Mouse (Mus musculus) lung, adult 2 months (tissue): ENCODE results near the gene Polr2f. TPM values are rescaled to one million over a fixed set of nuclear protein-coding genes. Genes with fewer than 3 reads are reported as not detected.

Experiments
- DNase-seq: peaks from one replicate; pipeline ENCODE4 v3.0.0; 2022
- H3K4me1 ChIP-seq: fragments of 200-500 bp; 2 replicates; pipeline ENCODE4 v1.6.1; 2011; ENCODE audit warnings: low read length; ENCODE audit not compliant: control insufficient read depth, insufficient read depth
- H3K4me3 ChIP-seq: fragments of 200-500 bp; replicated peaks from 2 replicates; pipeline ENCODE3; 2011; ENCODE audit warnings: low read depth, mild to moderate bottlenecking, control low read depth, low read length; ENCODE audit errors: extremely low read depth
- CTCF ChIP-seq: fragments of 200-500 bp; IDR thresholded peaks from 2 replicates; pipeline ENCODE4 v1.5.1; 2011; ENCODE audit warnings: mild to moderate bottlenecking, low read length, control low read depth; ENCODE audit not compliant: insufficient read depth
- POLR2A ChIP-seq: fragments of 200-500 bp; IDR thresholded peaks from 2 replicates; pipeline ENCODE4 v1.6.1; 2011; ENCODE audit warnings: low read depth, mild to moderate bottlenecking, control low read depth, low read length, borderline replicate concordance; ENCODE audit errors: extremely low read depth
- WGBS: fragments of 180-500 bp; shearing (Covaris S2); methylation state at CpG from one replicate; pipeline ENCODE4 v1.1.7; 2018; 5-methylcytosine and 5-hydroxymethylcytosine counted together
- polyA plus RNA-seq: library from polyadenylated mRNA; depleted of rRNA; stranded (reverse); fragments of >200 nt; gene quantifications from 2 replicates; pipeline ENCODE4 v1.2.3, GENCODE M21; 2012

Gene Polr2f
- polyA plus RNA-seq, 1 experiment, result 38.9 TPM

- WGBS, result 41% methylated on average over 4 of the region's 4 CpGs
- TF ChIP-seq CTCF (no peak), POLR2A (no peak)
- peaks cover 18% of the 10 kb centered on the region for H3K4me1 ChIP-seq
- no peak overlapping the region for H3K4me3 ChIP-seq
- DNase-seq, result no peak
Measured at GRCm38 (mm10) chr15:79099456-79099855, 41.4 kb upstream of the Polr2f start.

DNA sequence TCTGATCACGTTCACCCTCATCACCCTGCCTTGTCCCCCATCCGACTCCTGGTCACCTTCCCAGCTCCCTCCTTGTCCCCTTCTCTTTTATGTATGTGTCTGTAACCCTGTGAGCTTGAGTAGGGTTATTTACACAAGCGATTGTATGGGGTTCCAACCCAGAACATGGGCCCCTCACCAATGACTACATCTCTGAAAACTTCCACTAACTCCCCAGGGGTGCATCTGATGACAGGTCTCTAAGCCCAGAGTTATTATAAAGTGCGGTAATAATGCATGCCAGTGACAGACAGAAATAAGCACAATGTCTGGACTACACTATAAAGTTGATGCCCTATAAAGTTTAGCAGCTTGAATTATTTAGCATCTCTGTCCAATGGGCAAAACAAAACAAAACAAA lies 40.4 kb upstream of the Polr2f start:
- H3K4me1 ChIP-seq, result peaks cover 18% of the 10 kb centered on the region
- no peak for DNase-seq
- WGBS, result 87% methylated on average over 4 of the region's 4 CpGs
- TF ChIP-seq POLR2A (no peak), CTCF (no peak)
- no peak overlapping the region for H3K4me3 ChIP-seq

GRCm38 (mm10) chr15:79101531-79101930 lies 39.3 kb upstream of the Polr2f start:
- peaks cover 18% of the 10 kb centered on the region for H3K4me1 ChIP-seq
- H3K4me3 ChIP-seq, result no peak overlapping the region
- TF ChIP-seq CTCF (no peak), POLR2A (no peak)
- DNase-seq, result no peak

DNA sequence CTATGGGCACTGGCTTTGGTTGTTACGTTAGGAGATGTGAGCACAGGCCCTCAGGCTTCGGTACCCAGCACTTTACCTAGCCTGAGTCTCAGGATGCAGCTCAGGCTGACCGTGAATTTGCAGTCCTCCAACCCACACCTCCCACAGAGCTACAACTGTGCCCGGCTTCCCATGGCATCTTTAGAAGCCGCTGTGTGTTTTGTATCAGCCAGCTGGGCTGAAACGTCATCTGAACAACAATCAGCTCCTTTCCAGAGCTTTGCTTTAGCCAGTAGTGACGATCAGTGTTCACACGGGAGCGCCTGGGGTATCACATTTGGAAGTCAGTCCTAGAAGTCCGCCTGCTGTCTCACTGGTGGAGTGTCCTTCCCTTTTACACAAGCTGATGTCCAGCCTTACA lies 37.5 kb upstream of the Polr2f start:
- peaks cover 9% of the 10 kb centered on the region for H3K4me1 ChIP-seq
- no peak for DNase-seq
- no peak for TF ChIP-seq POLR2A
- no peak for TF ChIP-seq CTCF
- no peak overlapping the region for H3K4me3 ChIP-seq
- WGBS, result 85% methylated on average over 10 of the region's 10 CpGs

DNA sequence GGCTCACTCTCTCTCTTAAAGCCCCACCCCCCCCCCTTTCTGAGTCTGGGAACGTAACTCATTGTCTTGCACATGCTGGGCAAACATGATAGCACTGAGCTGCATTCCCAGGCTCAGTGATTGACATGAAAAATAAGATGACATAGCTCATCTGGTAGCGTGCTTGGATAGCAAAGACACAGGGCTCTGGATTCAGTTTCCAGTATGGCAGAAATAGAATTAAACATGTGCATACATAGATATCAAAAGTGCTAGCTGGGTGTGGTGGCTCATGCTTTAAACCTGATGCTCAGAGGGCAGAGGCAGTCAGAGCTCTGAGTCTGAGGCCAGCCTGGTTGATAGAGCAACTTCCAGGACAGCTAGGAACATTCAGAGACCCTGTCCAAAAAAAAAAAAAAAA lies 35.0 kb upstream of the Polr2f start:
- Histone ChIP-seq H3K4me3 (no peak overlapping the region), H3K4me1 (peaks cover 6% of the 10 kb centered on the region)
- WGBS, result 55% methylated on average over 2 of the region's 2 CpGs
- TF ChIP-seq CTCF (no peak), POLR2A (no peak)
- DNase-seq, result no peak

DNA sequence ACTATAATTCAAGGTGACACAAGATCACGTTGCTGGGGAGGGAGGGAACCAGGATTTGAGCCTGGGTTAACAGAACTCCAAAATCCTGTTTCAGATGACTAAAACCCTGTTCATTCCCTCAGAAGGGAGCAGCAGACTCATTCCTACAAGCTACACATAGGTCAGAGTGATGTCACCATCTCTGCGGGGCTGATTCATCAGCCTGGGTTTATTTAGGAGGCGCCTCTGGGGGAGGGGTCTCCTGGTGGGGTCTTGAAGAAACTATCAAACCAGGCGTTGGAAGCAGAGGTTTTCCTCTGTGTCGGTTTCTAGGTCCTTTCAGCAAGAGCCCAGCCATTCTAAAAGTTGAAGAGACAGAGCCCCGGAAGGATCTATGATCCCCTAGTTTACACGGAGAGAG lies 32.8 kb upstream of the Polr2f start:
- WGBS, result 32% methylated on average over 7 of the region's 7 CpGs
- Histone ChIP-seq H3K4me1 (peaks cover 10% of the 10 kb centered on the region), H3K4me3 (no peak overlapping the region)
- TF ChIP-seq CTCF (no peak), POLR2A (no peak)
- no peak for DNase-seq

- Histone ChIP-seq H3K4me1 (peaks cover 10% of the 10 kb centered on the region), H3K4me3 (peak within 1 kb of the TSS; percentile 83)
- TF ChIP-seq CTCF, result no peak
- peak; percentile 52; the same call in 1 of the 2 replicates for TF ChIP-seq POLR2A
- WGBS, result 1% methylated on average over 80 of the region's 85 CpGs
- DNase-seq, result peak; percentile 75
Measured at GRCm38 (mm10) chr15:79108421-79109320, 32.1 kb upstream of the Polr2f start, which contains the start of gene Micall1. Micall1 (plus strand) TSS chr15:79108898.

- H3K4me3 ChIP-seq, result peak overlapping the region; percentile 83
- no peak for DNase-seq
- WGBS, result 1% methylated on average over 46 of the region's 46 CpGs
- TF ChIP-seq CTCF (no peak), POLR2A (no peak)
- H3K4me1 ChIP-seq, result peaks cover 10% of the 10 kb centered on the region
Measured at GRCm38 (mm10) chr15:79109321-79109934, 31.4 kb upstream of the Polr2f start.

GRCm38 (mm10) chr15:79110031-79110430 lies 30.8 kb upstream of the Polr2f start:
- Histone ChIP-seq H3K4me1 (peaks cover 10% of the 10 kb centered on the region), H3K4me3 (peak overlapping the region; percentile 83)
- DNase-seq, result no peak
- WGBS, result 18% methylated on average over 9 of the region's 9 CpGs
- no peak for TF ChIP-seq POLR2A
